Mouse (Mus musculus) erythroblast, embryonic 14.5 days (primary cell): ENCODE data around the gene Pard3.

Experiments
- GATA1 ChIP-seq: IDR thresholded peaks from 2 replicates; pipeline ENCODE4 v1.6.1; 2012; ENCODE audit warnings: low read length, inconsistent platforms, mixed read lengths
- TAL1 ChIP-seq: IDR thresholded peaks from 3 replicates; pipeline ENCODE4 v1.6.1; 2012; ENCODE audit warnings: low read length, inconsistent platforms, mixed read lengths

- TF ChIP-seq GATA1: no peak
- TF ChIP-seq TAL1: no peak
Measured at GRCm38 (mm10) chr8:127302847-127303445, 239.3 kb downstream of the Pard3 start.
